Mouse (Mus musculus): Measurements from ENCODE around the gene Gabbr2. TPM values are rescaled to one million over a fixed set of nuclear protein-coding genes. Genes with fewer than 3 reads are reported as not detected.
A peak's percentile ranks its signal among the peaks of the same experiment; 100 is the strongest.

Gene Gabbr2
- polyA plus RNA-seq, 1 experiment from 2014 or later, result 0.08 TPM

DNA sequence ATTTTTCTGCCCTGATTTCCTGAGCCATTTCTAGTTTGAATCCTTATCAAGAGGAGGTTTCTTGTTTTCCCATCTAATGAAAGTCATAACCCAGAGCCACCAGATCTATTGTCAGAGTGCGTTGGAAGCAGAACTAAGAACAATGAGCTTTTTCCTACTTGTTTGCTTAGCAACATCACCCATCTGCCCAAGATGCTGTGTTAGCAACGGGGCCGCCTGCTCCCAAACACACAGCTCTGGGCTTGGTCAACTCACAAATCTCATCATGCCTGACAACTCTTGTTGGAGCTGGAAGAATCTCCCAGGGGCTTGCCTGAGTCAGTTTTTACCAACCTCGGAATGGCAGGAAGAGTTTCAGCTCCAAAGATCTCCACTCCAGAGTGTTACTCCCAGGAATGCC is 111.7 kb downstream of the Gabbr2 start:
- no peak overlapping the region for H3K4me2 ChIP-seq
- H3K4me1 ChIP-seq, result no peaks in the 10 kb centered on the region
- ATAC-seq, result no peak
- H3K27ac ChIP-seq, result no peak overlapping the region
- H3K9me3 ChIP-seq (replicated peaks), result no peaks in the 10 kb centered on the region
- no peak overlapping the region for H3K9ac ChIP-seq
- H3K27me3 ChIP-seq (replicated peaks), result peaks cover 55% of the 10 kb centered on the region
- 40% methylated on average over 4 of the region's 4 CpGs for WGBS (ENCODE audit: insufficient replicate concordance)
- no peak overlapping the region for H3K4me3 ChIP-seq
- H3K36me3 ChIP-seq, result no peaks in the 10 kb centered on the region

DNA sequence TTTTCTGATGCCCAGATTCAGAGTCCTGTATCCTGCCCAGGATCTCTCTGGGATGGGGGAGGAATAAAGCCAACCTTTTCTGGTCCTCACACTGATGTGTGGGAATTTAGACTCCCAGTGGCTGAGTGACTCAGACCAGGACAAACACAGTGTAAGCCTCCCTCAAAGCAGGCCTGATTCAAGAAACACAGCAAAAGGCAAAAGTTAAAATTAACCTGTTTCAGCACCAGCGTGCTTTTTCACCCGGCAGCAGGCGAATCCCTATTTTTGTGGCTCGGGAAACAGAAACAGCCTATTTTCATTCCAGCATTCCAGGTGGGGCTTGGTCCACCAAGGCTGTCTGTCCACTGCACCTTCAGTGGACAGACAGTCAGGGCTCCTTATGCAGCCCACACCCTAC is 118.9 kb downstream of the Gabbr2 start:
- Histone ChIP-seq H3K9me3 (replicated peaks) (no peaks in the 10 kb centered on the region), H3K36me3 (no peaks in the 10 kb centered on the region), H3K9ac (no peak overlapping the region), H3K4me1 (0 out of 2 replicates have a peak, but pooled peaks cover 2% of the 10 kb centered on the region), H3K27ac (no peak overlapping the region), H3K4me3 (no peak overlapping the region), H3K4me2 (no peak overlapping the region), H3K27me3 (replicated peaks) (peaks cover 76% of the 10 kb centered on the region)
- 75% methylated on average over 4 of the region's 4 CpGs for WGBS (ENCODE audit: insufficient replicate concordance)
- ATAC-seq, result no peak

DNA sequence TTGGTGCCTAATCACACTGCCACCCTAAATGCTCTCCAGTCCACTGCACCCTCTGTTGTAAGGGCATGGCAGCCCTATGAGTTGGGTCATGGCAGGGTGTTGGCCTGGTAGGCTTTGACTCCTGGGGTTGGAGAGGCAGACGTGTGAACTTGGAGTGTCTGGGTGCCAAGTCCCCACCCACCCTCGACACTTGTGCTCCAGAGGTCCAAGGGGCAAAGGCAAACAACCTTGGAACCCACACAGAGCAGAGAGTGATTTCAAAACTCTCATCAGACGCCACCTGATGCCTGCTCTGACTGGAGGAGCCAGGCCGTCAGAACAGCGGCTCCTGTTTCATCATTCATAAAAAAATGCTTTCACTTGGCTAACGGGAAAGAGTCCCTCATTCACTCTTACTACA is 121.5 kb downstream of the Gabbr2 start:
- Histone ChIP-seq H3K27ac (no peak overlapping the region), H3K4me2 (no peak overlapping the region), H3K36me3 (no peaks in the 10 kb centered on the region), H3K4me1 (0 out of 2 replicates have a peak, but pooled peaks cover 4% of the 10 kb centered on the region), H3K9me3 (replicated peaks) (no peaks in the 10 kb centered on the region), H3K27me3 (replicated peaks) (peaks cover 80% of the 10 kb centered on the region), H3K4me3 (no peak overlapping the region), H3K9ac (0 out of 2 replicates have a peak overlapping the region, but pooled peaks have one; percentile 1)
- WGBS (ENCODE audit: insufficient replicate concordance), result 47% methylated on average over 6 of the region's 6 CpGs
- ATAC-seq, result no peak

DNA sequence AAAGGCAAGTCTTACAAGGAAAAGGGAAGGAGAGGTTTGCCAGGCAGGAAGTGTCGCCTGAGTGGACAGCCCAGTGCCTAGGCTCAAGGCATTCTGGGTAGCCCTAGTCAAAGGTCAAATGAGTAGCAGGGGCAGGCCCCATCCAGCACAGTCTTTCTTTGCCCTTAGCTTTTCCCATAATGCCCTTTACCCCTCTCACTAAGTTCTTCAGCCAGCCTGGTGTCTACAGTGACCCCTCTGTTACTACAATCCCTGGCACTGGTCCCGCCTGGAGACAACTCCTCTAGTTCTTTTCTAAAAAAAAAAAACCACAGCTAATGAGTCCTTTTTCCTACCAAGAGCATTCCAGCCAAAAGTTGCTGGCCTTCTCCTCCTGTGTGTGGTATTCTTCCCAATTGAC is 122.3 kb downstream of the Gabbr2 start:
- WGBS (ENCODE audit: insufficient replicate concordance), result 56% methylated on average over 2 of the region's 2 CpGs
- H3K27me3 ChIP-seq (replicated peaks), result peaks cover 84% of the 10 kb centered on the region
- H3K4me2 ChIP-seq, result no peak overlapping the region
- H3K9me3 ChIP-seq (replicated peaks), result no peaks in the 10 kb centered on the region
- no peak overlapping the region for H3K4me3 ChIP-seq
- H3K27ac ChIP-seq, result no peak overlapping the region
- H3K9ac ChIP-seq, result no peak overlapping the region
- no peak for ATAC-seq
- no peaks in the 10 kb centered on the region for H3K36me3 ChIP-seq
- 0 out of 2 replicates have a peak, but pooled peaks cover 4% of the 10 kb centered on the region for H3K4me1 ChIP-seq

DNA sequence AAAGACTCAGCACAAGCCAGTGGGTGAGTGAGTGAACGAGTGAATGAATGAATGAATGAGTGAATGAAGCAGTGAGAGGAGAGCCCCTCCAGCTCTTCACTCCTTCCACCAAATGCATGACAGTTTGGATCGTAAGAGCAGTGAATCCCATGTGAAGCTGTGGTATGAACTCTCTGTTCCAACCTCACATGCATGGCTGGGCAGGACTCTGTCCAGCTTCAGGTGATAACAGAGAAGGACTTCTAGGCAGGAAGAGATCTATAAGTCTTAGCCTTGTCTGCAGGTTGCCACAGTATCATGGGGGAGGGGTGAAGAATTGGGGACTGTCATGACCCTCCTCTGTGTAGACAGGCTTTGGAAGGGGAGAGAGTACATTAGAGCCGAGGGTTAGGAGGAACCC is 122.8 kb downstream of the Gabbr2 start:
- H3K27me3 ChIP-seq (replicated peaks), result peaks cover 87% of the 10 kb centered on the region

DNA sequence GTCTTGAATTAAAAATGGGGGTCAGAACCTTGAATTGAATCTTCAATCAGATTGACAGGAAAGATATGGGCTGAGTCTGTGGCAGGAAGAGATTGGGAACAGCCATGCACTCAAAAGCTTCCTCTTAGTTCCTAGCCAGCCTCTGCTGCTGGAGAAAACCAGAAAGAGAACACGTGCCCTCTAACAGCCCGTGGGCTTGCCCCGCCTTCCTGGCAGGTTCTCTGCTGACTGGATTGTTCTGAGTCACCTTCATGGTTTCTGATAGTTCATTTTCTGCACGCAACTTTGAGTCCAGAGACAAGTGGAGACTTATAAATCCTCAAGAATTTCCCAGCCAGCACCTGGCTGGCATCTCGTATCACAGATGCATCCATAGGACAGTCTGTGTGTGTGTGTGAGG is 123.5 kb downstream of the Gabbr2 start:
- no peak overlapping the region for H3K27ac ChIP-seq
- H3K4me1 ChIP-seq, result 0 out of 2 replicates have a peak, but pooled peaks cover 7% of the 10 kb centered on the region
- H3K27me3 ChIP-seq (replicated peaks), result peaks cover 85% of the 10 kb centered on the region
- H3K4me2 ChIP-seq, result no peak overlapping the region
- no peaks in the 10 kb centered on the region for H3K9me3 ChIP-seq (replicated peaks)
- H3K9ac ChIP-seq, result no peak overlapping the region
- 38% methylated on average over 5 of the region's 5 CpGs for WGBS (ENCODE audit: insufficient replicate concordance)
- ATAC-seq, result no peak
- no peak overlapping the region for H3K4me3 ChIP-seq
- no peaks in the 10 kb centered on the region for H3K36me3 ChIP-seq

More for the DNA sequence above, 122.8 kb downstream of the Gabbr2 start:
- 74% methylated on average over 3 of the region's 3 CpGs for WGBS (ENCODE audit: insufficient replicate concordance)
- Histone ChIP-seq H3K36me3 (no peaks in the 10 kb centered on the region), H3K9me3 (replicated peaks) (no peaks in the 10 kb centered on the region), H3K4me2 (no peak overlapping the region), H3K4me3 (no peak overlapping the region), H3K27ac (no peak overlapping the region), H3K4me1 (0 out of 2 replicates have a peak, but pooled peaks cover 4% of the 10 kb centered on the region), H3K9ac (no peak overlapping the region)
- no peak for ATAC-seq

DNA sequence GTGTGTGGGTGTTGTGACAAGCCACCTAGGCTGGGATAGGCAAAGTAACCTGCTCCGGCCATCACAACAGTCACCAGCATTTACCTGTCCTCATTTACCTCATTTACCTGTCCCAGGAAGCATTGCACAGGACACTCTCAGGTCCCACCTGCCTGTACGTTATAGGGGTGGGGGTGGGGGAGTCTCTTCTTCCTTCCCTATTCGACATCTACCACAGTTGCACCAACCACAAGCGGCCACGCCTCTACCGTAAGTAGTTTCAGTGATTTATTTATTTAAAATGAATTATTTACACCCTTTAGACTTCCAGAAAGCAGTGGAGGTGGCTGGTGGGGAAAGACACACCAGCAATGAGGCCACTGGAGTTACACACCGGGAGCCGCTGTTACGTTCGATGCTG is 123.9 kb downstream of the Gabbr2 start:
- WGBS (ENCODE audit: insufficient replicate concordance), result 34% methylated on average over 10 of the region's 10 CpGs
- no peak for ATAC-seq
- H3K27ac ChIP-seq, result no peak overlapping the region

DNA sequence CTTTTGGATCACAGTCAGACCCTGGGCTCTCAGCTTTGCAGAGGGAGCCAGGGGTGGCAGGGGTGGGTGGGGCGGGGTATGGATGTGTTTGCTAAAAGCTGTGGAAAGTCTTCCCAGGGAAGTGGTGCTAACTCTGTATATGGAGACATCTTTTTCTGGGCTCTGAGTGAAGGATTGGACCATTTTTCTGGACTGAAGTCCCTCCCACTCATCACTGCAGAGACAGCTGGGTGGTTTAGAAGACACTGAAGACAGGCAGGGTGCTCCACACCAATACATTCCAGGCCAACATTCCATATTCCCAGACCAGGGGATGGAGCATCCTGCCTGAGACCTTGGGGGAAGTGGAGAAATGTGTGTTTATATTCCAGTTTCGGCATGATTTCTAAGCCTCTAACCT is 125.6 kb downstream of the Gabbr2 start:
- no peak overlapping the region for H3K4me3 ChIP-seq

More for the DNA sequence above, 123.9 kb downstream of the Gabbr2 start:
- Histone ChIP-seq H3K9ac (no peak overlapping the region), H3K4me3 (no peak overlapping the region), H3K9me3 (replicated peaks) (no peaks in the 10 kb centered on the region), H3K36me3 (no peaks in the 10 kb centered on the region), H3K4me1 (peaks cover 10% of the 10 kb centered on the region; the same call in 1 of the 2 replicates), H3K27me3 (replicated peaks) (peaks cover 81% of the 10 kb centered on the region), H3K4me2 (no peak overlapping the region)

DNA sequence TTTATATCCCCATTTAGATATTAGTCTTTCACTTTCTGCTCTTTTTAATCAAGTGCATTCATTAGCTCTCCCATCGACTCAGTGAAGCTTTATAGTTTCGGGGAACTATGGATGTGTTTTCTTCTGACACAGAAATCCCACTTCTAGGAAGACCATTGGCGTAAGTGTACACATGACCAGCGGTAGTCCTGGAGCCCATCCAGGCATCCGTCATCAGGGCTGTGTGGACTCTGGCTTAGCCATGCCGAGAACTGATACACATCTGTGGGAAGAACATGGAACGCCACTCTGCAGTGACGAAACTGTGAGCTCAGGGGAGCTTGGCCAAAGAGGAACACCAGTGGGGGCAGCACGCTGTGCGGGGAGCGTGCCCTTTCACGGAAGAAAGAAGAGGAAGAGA is 128.0 kb downstream of the Gabbr2 start:
- H3K4me3 ChIP-seq, result no peak overlapping the region
- H3K4me2 ChIP-seq, result no peak overlapping the region
- 0 out of 2 replicates have a peak, but pooled peaks cover 3% of the 10 kb centered on the region for H3K36me3 ChIP-seq
- no peak overlapping the region for H3K27ac ChIP-seq
- peaks cover 41% of the 10 kb centered on the region for H3K27me3 ChIP-seq (replicated peaks)
- peaks cover 27% of the 10 kb centered on the region for H3K4me1 ChIP-seq
- 78% methylated on average over 12 of the region's 12 CpGs for whole genome bisulfite sequencing (ENCODE audit: insufficient replicate concordance)
- H3K9ac ChIP-seq, result no peak overlapping the region
- H3K9me3 ChIP-seq (replicated peaks), result no peaks in the 10 kb centered on the region
- no peak for ATAC-seq

More for the DNA sequence above, 125.6 kb downstream of the Gabbr2 start:
- H3K9ac ChIP-seq, result no peak overlapping the region
- no peak overlapping the region for H3K4me2 ChIP-seq
- peaks cover 19% of the 10 kb centered on the region for H3K4me1 ChIP-seq
- ATAC-seq, result no peak
- H3K9me3 ChIP-seq (replicated peaks), result no peaks in the 10 kb centered on the region
- no peaks in the 10 kb centered on the region for H3K36me3 ChIP-seq
- H3K27me3 ChIP-seq (replicated peaks), result peaks cover 64% of the 10 kb centered on the region
- no peak overlapping the region for H3K27ac ChIP-seq
- 59% methylated on average over 2 of the region's 2 CpGs for WGBS (ENCODE audit: insufficient replicate concordance)

DNA sequence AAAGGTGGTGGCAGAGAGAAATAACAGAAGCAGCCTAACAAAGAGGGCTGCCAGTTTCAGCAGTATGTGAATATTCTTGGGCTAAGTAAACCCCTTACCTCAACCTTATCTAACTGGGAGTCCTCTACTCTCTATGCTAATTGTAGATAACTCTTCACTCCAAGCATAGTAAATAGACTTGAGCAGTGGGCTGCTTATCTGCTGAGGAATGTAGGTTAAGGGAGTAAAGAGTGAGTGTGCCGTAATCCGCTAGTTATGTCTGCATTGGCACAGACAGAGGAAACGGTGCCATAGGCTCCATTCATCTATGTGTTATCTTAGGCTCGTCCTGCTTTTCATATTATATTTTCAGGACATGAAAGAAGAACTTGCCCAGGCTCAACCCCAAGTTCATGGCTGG is 129.0 kb downstream of the Gabbr2 start:
- ATAC-seq, result peak; percentile 79
- H3K4me3 ChIP-seq, result no peak overlapping the region
- peaks cover 34% of the 10 kb centered on the region for H3K4me1 ChIP-seq
- H3K9me3 ChIP-seq (replicated peaks), result no peaks in the 10 kb centered on the region
- peaks cover 31% of the 10 kb centered on the region for H3K27me3 ChIP-seq (replicated peaks)
- peak overlapping the region; percentile 25; the same call in 1 of the 2 replicates for H3K4me2 ChIP-seq
- H3K9ac ChIP-seq, result no peak overlapping the region
- WGBS (ENCODE audit: insufficient replicate concordance), result 37% methylated on average over 4 of the region's 4 CpGs
- peaks cover 13% of the 10 kb centered on the region for H3K36me3 ChIP-seq
- no peak overlapping the region for H3K27ac ChIP-seq

DNA sequence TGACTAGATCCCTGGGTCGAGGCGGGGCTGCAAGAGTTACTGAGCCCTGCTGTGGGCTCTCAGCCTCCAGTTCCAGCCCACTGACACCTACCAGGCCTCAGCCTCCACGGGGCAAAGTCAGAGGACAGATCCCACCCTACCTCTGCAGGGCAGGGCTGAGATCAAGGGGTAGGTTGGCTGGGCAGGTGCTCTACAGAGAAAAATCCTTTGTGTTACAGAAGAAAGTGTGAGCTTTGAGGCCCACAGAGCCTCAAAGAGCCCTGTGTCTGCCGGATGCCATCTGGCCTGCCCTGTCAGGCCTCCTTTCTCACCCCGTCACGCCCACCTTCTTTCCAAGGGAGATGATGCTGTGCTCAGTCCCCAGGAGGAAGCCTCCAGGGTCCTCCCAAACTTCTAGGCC is 131.1 kb downstream of the Gabbr2 start:
- 0 out of 2 replicates have a peak overlapping the region, but pooled peaks have one; percentile 38 for H3K27ac ChIP-seq
- H3K9me3 ChIP-seq (replicated peaks), result no peaks in the 10 kb centered on the region
- 71% methylated on average over 6 of the region's 6 CpGs for WGBS (ENCODE audit: insufficient replicate concordance)
- H3K27me3 ChIP-seq (replicated peaks), result peaks cover 11% of the 10 kb centered on the region; the same call in 1 of the 2 replicates
- peaks cover 54% of the 10 kb centered on the region for H3K4me1 ChIP-seq
- peaks cover 33% of the 10 kb centered on the region for H3K36me3 ChIP-seq
- peak; percentile 23 for ATAC-seq
- no peak overlapping the region for H3K9ac ChIP-seq
- no peak overlapping the region for H3K4me2 ChIP-seq
- H3K4me3 ChIP-seq, result no peak overlapping the region

DNA sequence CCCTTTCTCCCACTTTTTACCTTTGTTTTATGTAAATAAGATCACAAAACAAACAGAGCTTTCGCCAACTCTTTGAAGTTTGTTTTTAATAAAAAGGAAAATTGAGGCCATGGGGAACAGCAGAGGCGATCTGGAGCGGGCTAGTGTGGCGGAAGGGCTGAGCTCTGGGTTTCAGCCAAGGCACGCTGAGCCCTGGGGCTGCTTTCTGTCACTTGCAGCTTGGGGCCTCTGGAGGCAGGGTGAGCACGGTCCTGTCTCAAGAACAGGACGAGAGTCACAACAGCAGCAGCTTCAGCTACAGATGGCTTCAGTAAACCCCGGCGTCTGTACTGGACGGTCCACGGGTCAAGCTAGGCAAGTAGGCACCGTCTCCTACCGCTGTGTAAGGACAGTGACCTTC is 132.8 kb downstream of the Gabbr2 start:
- ATAC-seq, result no peak
- H3K27ac ChIP-seq, result 0 out of 2 replicates have a peak overlapping the region, but pooled peaks have one; percentile 17

DNA sequence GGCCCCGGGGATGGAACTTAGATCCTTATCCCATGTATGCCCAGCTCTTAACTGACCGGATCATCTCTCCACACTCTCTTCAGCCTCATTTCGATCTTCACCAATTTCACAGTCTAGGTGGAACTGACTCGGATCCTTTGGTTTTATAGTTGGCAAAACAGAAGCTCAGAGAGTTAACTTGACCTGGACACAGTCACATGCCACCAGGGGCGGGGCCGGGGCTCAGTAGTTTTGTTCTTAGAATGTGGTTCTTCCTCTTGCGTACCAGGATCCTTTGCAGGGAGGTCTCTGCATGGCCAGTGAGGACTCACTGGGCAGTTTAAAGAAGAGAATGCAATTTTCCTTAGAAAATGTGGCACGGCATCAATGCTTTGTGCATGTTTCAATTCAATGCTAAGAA is 135.5 kb downstream of the Gabbr2 start:
- ATAC-seq, result no peak
- peaks cover 61% of the 10 kb centered on the region for H3K4me1 ChIP-seq
- peak overlapping the region; percentile 97 for H3K27ac ChIP-seq
- WGBS (ENCODE audit: insufficient replicate concordance), result 78% methylated on average over 8 of the region's 8 CpGs
- H3K4me2 ChIP-seq, result peak overlapping the region; percentile 74
- H3K9ac ChIP-seq, result peak overlapping the region; percentile 91
- no peaks in the 10 kb centered on the region for H3K9me3 ChIP-seq (replicated peaks)
- no peaks in the 10 kb centered on the region for H3K27me3 ChIP-seq (replicated peaks)
- peaks cover 36% of the 10 kb centered on the region for H3K36me3 ChIP-seq
- peak overlapping the region; percentile 68 for H3K4me3 ChIP-seq

More for the DNA sequence above, 132.8 kb downstream of the Gabbr2 start:
- no peaks in the 10 kb centered on the region for H3K9me3 ChIP-seq (replicated peaks)
- H3K36me3 ChIP-seq, result peaks cover 36% of the 10 kb centered on the region
- H3K4me3 ChIP-seq, result no peak overlapping the region
- H3K27me3 ChIP-seq (replicated peaks), result 0 out of 2 replicates have a peak, but pooled peaks cover 3% of the 10 kb centered on the region
- no peak overlapping the region for H3K9ac ChIP-seq
- H3K4me1 ChIP-seq, result peaks cover 53% of the 10 kb centered on the region
- 52% methylated on average over 13 of the region's 13 CpGs for WGBS (ENCODE audit: insufficient replicate concordance)
- H3K4me2 ChIP-seq, result no peak overlapping the region

All from liver, embryonic 12.5 days (tissue).